ENCODE assay signal across 14 mouse cellular contexts in genomic region chr9:115364919-115365861, GRCm38 (mm10). TPM values are rescaled to one million over a fixed set of nuclear protein-coding genes. Genes with fewer than 3 reads are reported as not detected.
DNase-seq lines count a peak whose midpoint lies in the region; ATAC-seq and TF ChIP-seq lines count a peak whose summit lies in the region.
"Had no signal": no experiment of that assay in that cellular context is flagged by ENCODE, and none has a peak within 500 bp of the region (broad histone marks: within the 10 kb centered on the region; RNA-seq: fewer than 3 reads in every experiment).

No protein-coding gene starts in this region.

- H3K27ac ChIP-seq in liver, postnatal 0 days (ENCODE audit: low read depth) = no peak overlapping the region
- no peak overlapping the region for H3K27ac ChIP-seq in liver, embryonic 11.5 days (ENCODE audit: low read depth, low read length)
- H3K27ac ChIP-seq in ES-E14 (ENCODE audit: insufficient read depth, low read depth, low read length, poor library complexity, severe bottlenecking) = no peak overlapping the region
- H3K27ac ChIP-seq: limb, embryonic 13.5 days; midbrain, embryonic 10.5 days; neural tube, embryonic 13.5 days had no signal

- peak; percentile 40 for TF ChIP-seq CTCF in liver, postnatal 0 days (IDR thresholded peaks at IDR 0.05; ENCODE audit: low read depth)

- H3K4me2 ChIP-seq in liver, postnatal 0 days (ENCODE audit: low read depth, low read length) = no peak overlapping the region
- no peak overlapping the region for H3K4me2 ChIP-seq in liver, embryonic 11.5 days
- H3K4me2 ChIP-seq: limb, embryonic 13.5 days; neural tube, embryonic 13.5 days had no signal

- no peaks in the 10 kb centered on the region for H3K4me1 ChIP-seq in liver, postnatal 0 days (ENCODE audit: insufficient read depth)
- H3K4me1 ChIP-seq in liver, embryonic 11.5 days (replicated peaks; ENCODE audit: control insufficient read depth, insufficient read depth, low read length) = 0 out of 2 replicates have a peak, but pooled peaks cover 2% of the 10 kb centered on the region
- H3K4me1 ChIP-seq in ES-E14 (ENCODE audit: control insufficient read depth in 2 of 2, insufficient read depth in 2 of 2, low read length in 2 of 2, poor library complexity in 1 of 2) = no peaks in the 10 kb centered on the region
- H3K4me1 ChIP-seq: limb, embryonic 13.5 days; midbrain, embryonic 10.5 days; neural tube, embryonic 13.5 days had no signal

- DNase-seq in liver, postnatal 0 days = no peak
- no peak for DNase-seq in liver, embryonic 11.5 days (ENCODE audit: low spot score)
- DNase-seq in ES-E14 (ENCODE audit: low read depth, low spot score) = no peak
- peak; percentile 31 for DNase-seq in induced T-regulatory cell, adult 2 months (ENCODE audit: low read depth)
- DNase-seq in lung, postnatal 14 days = peak; percentile 48
- no peak for DNase-seq in urinary bladder, adult 18-20 months (ENCODE audit: low spot score in 2 of 2)
- DNase-seq in right cerebral cortex, postnatal 10 days (ENCODE audit: low spot score in 2 of 2) = no peak
- DNase-seq in urinary bladder, postnatal 36 days (ENCODE audit: low spot score in 2 of 2) = no peak
- DNase-seq: gastrocnemius, postnatal 36 days; right cerebral cortex, postnatal 25 days; thymus, adult 2 months had no signal

- in situ Hi-C loops in ES-E14 (cut with MboI; ENCODE audit: low sequenced_read_pairs in 2 of 2, unreplicated experiment in 2 of 2) = no loop called here

- no peaks in the 10 kb centered on the region for H3K36me3 ChIP-seq in liver, postnatal 0 days (replicated peaks; ENCODE audit: insufficient read depth, low read length)
- no peaks in the 10 kb centered on the region for H3K36me3 ChIP-seq in liver, embryonic 11.5 days (ENCODE audit: control insufficient read depth, insufficient read depth, low read length)
- H3K36me3 ChIP-seq in ES-E14 (ENCODE audit: control insufficient read depth, insufficient read depth, low read length, poor library complexity, severe bottlenecking) = no peaks in the 10 kb centered on the region
- H3K36me3 ChIP-seq: limb, embryonic 13.5 days; midbrain, embryonic 10.5 days; neural tube, embryonic 13.5 days had no signal

- H3K9ac ChIP-seq in liver, postnatal 0 days (replicated peaks) = no peak overlapping the region
- no peak overlapping the region for H3K9ac ChIP-seq in liver, embryonic 11.5 days (ENCODE audit: low read depth, low read length)
- no peak overlapping the region for H3K9ac ChIP-seq in ES-E14 (ENCODE audit: insufficient read depth, low read depth, low read length, poor library complexity, severe bottlenecking)
- H3K9ac ChIP-seq: limb, embryonic 13.5 days; neural tube, embryonic 13.5 days had no signal

- TF ChIP-seq EP300 in liver, postnatal 0 days (IDR thresholded peaks at IDR 0.05; ENCODE audit: low read depth) = no peak

- H3K4me3 ChIP-seq in liver, postnatal 0 days (ENCODE audit: low read depth, low read length) = no peak overlapping the region
- no peak overlapping the region for H3K4me3 ChIP-seq in liver, embryonic 11.5 days (ENCODE audit: low read depth, low read length)
- H3K4me3 ChIP-seq in ES-E14 (ENCODE audit: insufficient read depth in 1 of 2, low read depth in 1 of 2, low read length in 2 of 2, poor library complexity in 1 of 2, severe bottlenecking in 1 of 2) = no peak overlapping the region
- H3K4me3 ChIP-seq: limb, embryonic 13.5 days; midbrain, embryonic 10.5 days; neural tube, embryonic 13.5 days had no signal

- H3K9me3 ChIP-seq in liver, postnatal 0 days (ENCODE audit: low read length) = no peaks in the 10 kb centered on the region
- H3K9me3 ChIP-seq in liver, embryonic 11.5 days (ENCODE audit: control insufficient read depth, low read length) = no peaks in the 10 kb centered on the region
- no peaks in the 10 kb centered on the region for H3K9me3 ChIP-seq in ES-E14 (ENCODE audit: control insufficient read depth, insufficient read depth, low read depth, low read length)

- H3K27me3 ChIP-seq in liver, postnatal 0 days (ENCODE audit: insufficient read depth, low read length) = no peaks in the 10 kb centered on the region
- no peaks in the 10 kb centered on the region for H3K27me3 ChIP-seq in liver, embryonic 11.5 days (replicated peaks; ENCODE audit: control insufficient read depth, insufficient read depth, low read length)
- H3K27me3 ChIP-seq: limb, embryonic 13.5 days; neural tube, embryonic 13.5 days had no signal

- 86% methylated on average over 16 of the region's 16 CpGs for WGBS in liver, postnatal 0 days (ENCODE audit: insufficient replicate concordance)
- WGBS in liver, embryonic 11.5 days = 87% methylated on average over 16 of the region's 16 CpGs

- ATAC-seq in liver, postnatal 0 days = no peak
- ATAC-seq in liver, embryonic 11.5 days (replicated peaks; ENCODE audit: low FRiP score) = no peak

TF ChIP-seq in ES-E14, 5 proteins besides CTCF, POLR2A, EP300 and RAD21:
- TF ChIP-seq HCFC1 (IDR thresholded peaks at IDR 0.05; ENCODE audit: borderline replicate concordance, insufficient read depth, low read length) (no peak), ZC3H11A (IDR thresholded peaks at IDR 0.05; ENCODE audit: borderline replicate concordance, low read depth, low read length) (peak; percentile 51; the same call in 1 of the 2 replicates)

RNA-seq across cellular contexts. Expression of gene Stt3b, which starts 55.0 kb away (rescaled TPM):
- polyA plus RNA-seq in liver, postnatal 0 days (2015; fragmentation: Nextera tagmentation; extraction: Ambion mirVana) = 41.8 and 43.8 TPM in 2 replicates
- polyA plus RNA-seq in liver, embryonic 11.5 days (2014; fragmentation: Nextera tagmentation; extraction: Ambion mirVana) = 113 and 130 TPM in 2 replicates
- total RNA-seq in ES-E14 (2012; rRNA removed) = 150 and 160 TPM in 2 replicates

Comparison
In these comparisons a context has a peak if more than half of its experiments do, and no peak if none do; other contexts are left out.
1. DNase-seq: peak in induced T-regulatory cell, adult 2 months (single experiment) and lung, postnatal 14 days (single experiment); none in liver, postnatal 0 days (single experiment), liver, embryonic 11.5 days (single experiment), ES-E14 (single experiment), urinary bladder, adult 18-20 months (0 of 2), right cerebral cortex, postnatal 10 days (0 of 2) and urinary bladder, postnatal 36 days (0 of 2).